Mouse (Mus musculus) CH12.LX (cell line): ENCODE measurements around the gene Sectm1a. TPM values are rescaled to one million over a fixed set of nuclear protein-coding genes. Genes with fewer than 3 reads are reported as not detected.

Experiments
- DNase-seq: peaks from one replicate; pipeline ENCODE4 v3.0.0-alpha.2; 2013; ENCODE audit errors: extremely low read depth
- H3K27ac ChIP-seq: 2 replicates; pipeline ENCODE4 v1.5.1; 2012; ENCODE audit warnings: low read depth, mild to moderate bottlenecking, control low read depth, moderate library complexity; ENCODE audit not compliant: insufficient read depth
- H3K27me3 ChIP-seq: replicated peaks from 2 replicates; pipeline ENCODE3; 2012; ENCODE audit warnings: inconsistent platforms
- H3K36me3 ChIP-seq, 2 experiments: replicated peaks in 1 of 2; 2 replicates each; pipeline versions ENCODE3 to v1.6.1; 2012; ENCODE audit warnings: inconsistent platforms in 1 of 2, low read length in 1 of 2, mild to moderate bottlenecking in 1 of 2, mixed read lengths in 1 of 2, moderate library complexity in 1 of 2; ENCODE audit not compliant: control insufficient read depth in 1 of 2, insufficient read depth in 1 of 2
- H3K4me1 ChIP-seq, 2 experiments: 2 replicates each; pipeline ENCODE4 v1.6.1; 2012; ENCODE audit warnings: inconsistent platforms in 1 of 2, moderate library complexity in 1 of 2; ENCODE audit not compliant: insufficient read depth in 2 of 2, control insufficient read depth in 1 of 2
- H3K4me2 ChIP-seq: 2 replicates; pipeline ENCODE4 v1.6.1; 2012; ENCODE audit warnings: low read depth, mild to moderate bottlenecking, control low read depth; ENCODE audit not compliant: poor library complexity, insufficient read depth, severe bottlenecking
- H3K4me3 ChIP-seq, 3 experiments: fragments of 150-350 bp in 1 of 3; sonication (generic) in 1 of 3; replicated peaks in 1 of 3; 2 replicates each; pipeline versions ENCODE3 to v1.5.1; 2011 to 2012; ENCODE audit warnings: low read depth in 2 of 3, low read length in 2 of 3, mild to moderate bottlenecking in 2 of 3, moderate library complexity in 2 of 3, control low read depth in 1 of 3, improper control_type of control experiment in 1 of 3, inconsistent platforms in 1 of 3, mixed read lengths in 1 of 3; ENCODE audit not compliant: poor library complexity in 1 of 3
- H3K79me2 ChIP-seq: replicated peaks from 2 replicates; pipeline ENCODE4 v1.6.1; 2012; ENCODE audit warnings: mild to moderate bottlenecking, moderate library complexity; ENCODE audit not compliant: control insufficient read depth, poor library complexity, insufficient read depth, severe bottlenecking; ENCODE audit errors: extremely low read depth
- H3K9ac ChIP-seq: 2 replicates; pipeline ENCODE4 v1.6.1; 2012; ENCODE audit warnings: low read depth, mild to moderate bottlenecking, control low read depth, moderate library complexity; ENCODE audit not compliant: insufficient read depth
- H3K9me3 ChIP-seq: replicated peaks from 2 replicates; pipeline ENCODE3; 2012; ENCODE audit warnings: low read length, inconsistent platforms, mixed read lengths
- ELF1 ChIP-seq: IDR thresholded peaks from 2 replicates; pipeline ENCODE4 v1.6.1; 2014; ENCODE audit warnings: low read depth, mild to moderate bottlenecking, inconsistent platforms, low read length, improper control_type of control experiment
- EP300 ChIP-seq: IDR thresholded peaks from 2 replicates; pipeline ENCODE4 v1.6.1; 2011; ENCODE audit warnings: low read length, improper control_type of control experiment
- ETS1 ChIP-seq: conservative IDR thresholded peaks from 2 replicates; pipeline ENCODE4 v1.6.1; 2012; ENCODE audit warnings: low read depth, mild to moderate bottlenecking, inconsistent platforms, low read length, improper control_type of control experiment, moderate library complexity
- JUND ChIP-seq: conservative IDR thresholded peaks from 2 replicates; pipeline ENCODE4 v1.6.1; 2011; ENCODE audit warnings: low read depth, low read length, improper control_type of control experiment
- MAX ChIP-seq: IDR thresholded peaks from 2 replicates; pipeline ENCODE4 v1.6.1; 2011; ENCODE audit warnings: low read length, improper control_type of control experiment
- MEF2A ChIP-seq: IDR thresholded peaks from 2 replicates; pipeline ENCODE4 v1.6.1; 2014; ENCODE audit warnings: low read depth, mild to moderate bottlenecking, inconsistent platforms, low read length, improper control_type of control experiment, borderline replicate concordance
- MXI1 ChIP-seq: IDR thresholded peaks from 2 replicates; pipeline ENCODE4 v1.6.1; 2011; ENCODE audit warnings: mild to moderate bottlenecking, low read depth, low read length, improper control_type of control experiment
- NELFE ChIP-seq: IDR thresholded peaks from 2 replicates; pipeline ENCODE4 v1.6.1; 2011; ENCODE audit warnings: low read depth, low read length, improper control_type of control experiment
- PAX5 ChIP-seq: IDR thresholded peaks from 2 replicates; pipeline ENCODE4 v1.6.1; 2012; ENCODE audit warnings: low read length, inconsistent platforms, mixed read lengths
- POLR2A ChIP-seq: IDR thresholded peaks from 2 replicates; pipeline ENCODE4 v1.6.1; 2011; ENCODE audit warnings: low read depth, mild to moderate bottlenecking, improper control_type of control experiment, low read length
- POLR2AphosphoS2 ChIP-seq: IDR thresholded peaks from 2 replicates; pipeline ENCODE4 v1.6.1; 2011; ENCODE audit warnings: low read depth, low read length, improper control_type of control experiment
- RCOR1 ChIP-seq: conservative IDR thresholded peaks from 2 replicates; pipeline ENCODE4 v1.6.1; 2012; ENCODE audit warnings: low read depth, mild to moderate bottlenecking, inconsistent platforms, low read length, improper control_type of control experiment
- TBP ChIP-seq: conservative IDR thresholded peaks from 2 replicates; pipeline ENCODE4 v1.6.1; 2011; ENCODE audit warnings: low read depth, low read length, improper control_type of control experiment
- TCF12 ChIP-seq: IDR thresholded peaks from 2 replicates; pipeline ENCODE4 v1.6.1; 2014; ENCODE audit warnings: low read depth, mild to moderate bottlenecking, inconsistent platforms, low read length, improper control_type of control experiment
- ZC3H11A ChIP-seq: IDR thresholded peaks from 2 replicates; pipeline ENCODE4 v1.6.1; 2012; ENCODE audit warnings: low read depth, mild to moderate bottlenecking, inconsistent platforms, low read length, improper control_type of control experiment
- ZMIZ1 ChIP-seq: IDR thresholded peaks from 2 replicates; pipeline ENCODE4 v1.6.1; 2012; ENCODE audit warnings: low read depth, mild to moderate bottlenecking, inconsistent platforms, low read length, improper control_type of control experiment
- ZNF384 ChIP-seq: IDR thresholded peaks from 2 replicates; pipeline ENCODE4 v1.6.1; 2012; ENCODE audit warnings: low read depth, low read length, improper control_type of control experiment, inconsistent platforms
- dilution Hi-C: fragments of 300-500 bp; cut with MboI; formaldehyde crosslinking; loops from 2 replicates; pipeline ENCODE4 v1.14.3; 2020; ENCODE audit warnings: low sequenced_read_pairs; ENCODE audit not compliant: extremely low pct_unique_long_range_greater_than_20kb, extremely low pct_ligation_motif_present
- in situ Hi-C: fragments of 300-500 bp; cut with MboI; formaldehyde crosslinking; loops from 3 replicates; pipeline ENCODE4 v1.14.3; 2019; ENCODE audit warnings: low sequenced_read_pairs, low pct_ligation_motif_present, low pct_unique_long_range_greater_than_20kb, mixed read lengths
- polyA plus RNA-seq: library from polyadenylated mRNA; unstranded; fragments of >175 nt; gene quantifications from 2 replicates; pipeline ENCODE4 v1.2.1, GENCODE M21; 2012; ENCODE audit warnings: low read depth; ENCODE audit not compliant: insufficient read length
- total RNA-seq, 2 experiments: library from RNA; depleted of rRNA; stranded (reverse); fragments of 300-350 nt in 1 of 2; fragments of >200 nt in 1 of 2; gene quantifications; 2 replicates each; pipeline ENCODE4 v1.2.3; 2012 to 2014

Sectm1a gene
- total and polyA plus RNA-seq, 3 experiments, result 0.08 TPM; not detected in 2

DNA sequence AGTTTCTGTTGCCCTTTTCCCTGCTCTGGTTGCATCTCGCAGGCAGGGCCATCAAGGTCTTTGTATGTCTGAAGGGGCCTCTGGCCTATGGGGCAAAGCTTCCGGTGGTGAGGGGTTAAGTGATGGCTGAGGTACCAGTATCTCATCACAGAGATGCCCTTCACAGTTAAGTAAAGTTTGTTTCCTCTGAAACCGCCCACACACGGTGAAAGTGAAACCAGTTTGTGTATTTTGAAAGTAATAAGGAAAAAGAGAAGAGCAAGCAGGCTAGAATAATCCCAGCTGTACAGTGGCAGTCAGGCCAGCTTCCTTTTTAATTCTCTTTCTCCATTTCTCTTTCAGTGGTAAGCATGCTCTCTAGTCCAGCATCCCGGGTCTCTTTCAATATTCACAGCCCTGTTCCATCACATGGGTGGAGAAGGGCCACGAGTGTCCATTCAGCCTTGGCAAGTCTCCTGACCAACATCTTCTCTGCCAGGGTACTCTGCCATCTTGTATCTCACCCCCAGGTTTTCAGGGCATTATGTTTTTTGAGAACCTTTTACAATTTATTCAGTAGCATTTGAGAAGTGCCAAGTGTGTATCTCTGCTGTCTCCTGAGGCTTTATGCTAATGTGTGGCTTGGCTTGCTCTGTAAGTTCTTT lies 2.0 kb upstream of the Sectm1a start (continued):
- no peak for TF ChIP-seq ZC3H11A
- no peak for TF ChIP-seq TBP
- TF ChIP-seq MAX, result peak; percentile 60; the same call in 1 of the 2 replicates
- no peak for TF ChIP-seq ZMIZ1
- TF ChIP-seq MEF2A, result peak; percentile 73
- peak; percentile 63; the same call in 1 of the 2 replicates for TF ChIP-seq TCF12
- TF ChIP-seq EP300, result peak; percentile 85
- TF ChIP-seq MXI1, result no peak
- no peak for TF ChIP-seq ZNF384
- TF ChIP-seq PAX5, result no peak

DNA sequence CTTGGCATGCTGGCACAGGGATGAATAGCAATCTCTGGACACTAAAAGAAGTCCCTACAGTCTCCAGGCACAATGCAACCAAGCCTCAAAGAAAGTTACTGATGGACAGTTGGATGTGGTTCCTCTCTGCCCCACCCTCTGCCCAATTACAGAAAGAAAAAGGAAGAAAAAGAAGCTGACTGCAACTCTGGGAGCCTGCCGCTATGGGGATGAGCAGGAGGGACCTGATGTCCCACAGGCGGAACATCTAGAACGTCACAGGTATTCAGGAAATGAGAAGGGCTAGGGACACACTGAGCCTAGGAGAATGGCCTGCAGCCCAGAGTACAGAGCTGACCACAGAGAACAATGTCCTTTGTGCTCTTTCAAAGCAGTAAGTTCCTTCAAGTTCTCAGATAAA lies 1.2 kb upstream of the Sectm1a start:
- no peaks in the 10 kb centered on the region for H3K79me2 ChIP-seq
- no peaks in the 10 kb centered on the region for H3K9me3 ChIP-seq
- H3K36me3 ChIP-seq, result no peaks in the 10 kb centered on the region
- H3K27me3 ChIP-seq, result peaks cover 2% of the 10 kb centered on the region
- no peak overlapping the region for H3K9ac ChIP-seq
- in situ Hi-C loops (loop anchor here (5.0 kb wide), 1 partner anchor 40 kb away; no protein-coding TSS in a partner anchor), dilution Hi-C loops (no loop called here)
- TF ChIP-seq ETS1, result no peak
- no peak for TF ChIP-seq JUND
- no peak for TF ChIP-seq NELFE
- TF ChIP-seq EP300, result no peak
- no peak for TF ChIP-seq RCOR1
- H3K4me1 ChIP-seq, result peaks cover 6 to 28% of the 10 kb centered on the region in 2 experiments
- H3K4me3 ChIP-seq, result no peak overlapping the region
- H3K27ac ChIP-seq, result no peak overlapping the region
- H3K4me2 ChIP-seq, result peak overlapping the region; percentile 80
- DNase-seq, result peak; percentile 9

GRCm38 (mm10) chr11:121080330-121080729 lies 690 bp downstream of the Sectm1a start:
- Histone ChIP-seq H3K9ac (no peak overlapping the region), H3K4me3 (no peak overlapping the region), H3K9me3 (no peaks in the 10 kb centered on the region), H3K27ac (no peak overlapping the region), H3K79me2 (no peaks in the 10 kb centered on the region), H3K4me1 (peaks cover 6 to 23% of the 10 kb centered on the region in 2 experiments), H3K4me2 (no peak overlapping the region), H3K27me3 (peaks cover 5% of the 10 kb centered on the region), H3K36me3 (no peaks in the 10 kb centered on the region)
- dilution Hi-C loops, result no loop called here
- in situ Hi-C loops, result loop anchor here (5.0 kb wide), 1 partner anchor 42 kb away; no protein-coding TSS in a partner anchor
- TF ChIP-seq POLR2A, result no peak
- no peak for TF ChIP-seq MAX
- no peak for TF ChIP-seq ELF1
- TF ChIP-seq POLR2AphosphoS2, result no peak
- no peak for DNase-seq
